Mouse (Mus musculus) CH12.LX (cell line): ENCODE results near the gene Bcl9l.

Experiments used
- BHLHE40 ChIP-seq: IDR thresholded peaks from 2 replicates; pipeline ENCODE4 v1.6.1; 2011; ENCODE audit warnings: mild to moderate bottlenecking, low read depth, low read length, improper control_type of control experiment
- CHD2 ChIP-seq: IDR thresholded peaks from 2 replicates; pipeline ENCODE4 v1.6.1; 2011; ENCODE audit warnings: low read length, improper control_type of control experiment
- CTCF ChIP-seq, 2 experiments: IDR thresholded peaks in 1 of 2; conservative IDR thresholded peaks in 1 of 2; 2 replicates each; pipeline ENCODE4 v1.5.1; 2011 to 2012; ENCODE audit warnings: low read depth in 2 of 2, low read length in 2 of 2, improper control_type of control experiment in 1 of 2, inconsistent platforms in 1 of 2, mild to moderate bottlenecking in 1 of 2, moderate library complexity in 1 of 2
- EP300 ChIP-seq: IDR thresholded peaks from 2 replicates; pipeline ENCODE4 v1.6.1; 2011; ENCODE audit warnings: low read length, improper control_type of control experiment
- GABPA ChIP-seq: IDR thresholded peaks from 2 replicates; pipeline ENCODE4 v1.6.1; 2012; ENCODE audit warnings: low read depth, low read length, improper control_type of control experiment, inconsistent platforms; ENCODE audit not compliant: insufficient replicate concordance
- JUN ChIP-seq: IDR thresholded peaks from 2 replicates; pipeline ENCODE4 v1.6.1; 2011; ENCODE audit warnings: low read depth, mild to moderate bottlenecking, low read length, improper control_type of control experiment, moderate library complexity; ENCODE audit not compliant: insufficient read depth
- MAX ChIP-seq: IDR thresholded peaks from 2 replicates; pipeline ENCODE4 v1.6.1; 2011; ENCODE audit warnings: low read length, improper control_type of control experiment
- MXI1 ChIP-seq: IDR thresholded peaks from 2 replicates; pipeline ENCODE4 v1.6.1; 2011; ENCODE audit warnings: mild to moderate bottlenecking, low read depth, low read length, improper control_type of control experiment
- NRF1 ChIP-seq: IDR thresholded peaks from 2 replicates; pipeline ENCODE4 v1.6.1; 2014; ENCODE audit warnings: low read depth, mild to moderate bottlenecking, inconsistent platforms, low read length, improper control_type of control experiment, moderate library complexity
- POLR2A ChIP-seq: IDR thresholded peaks from 2 replicates; pipeline ENCODE4 v1.6.1; 2011; ENCODE audit warnings: low read depth, mild to moderate bottlenecking, improper control_type of control experiment, low read length
- SMC3 ChIP-seq: IDR thresholded peaks from 2 replicates; pipeline ENCODE4 v1.6.1; 2011; ENCODE audit warnings: low read depth, low read length, improper control_type of control experiment
- TBP ChIP-seq: conservative IDR thresholded peaks from 2 replicates; pipeline ENCODE4 v1.6.1; 2011; ENCODE audit warnings: low read depth, low read length, improper control_type of control experiment

DNA sequence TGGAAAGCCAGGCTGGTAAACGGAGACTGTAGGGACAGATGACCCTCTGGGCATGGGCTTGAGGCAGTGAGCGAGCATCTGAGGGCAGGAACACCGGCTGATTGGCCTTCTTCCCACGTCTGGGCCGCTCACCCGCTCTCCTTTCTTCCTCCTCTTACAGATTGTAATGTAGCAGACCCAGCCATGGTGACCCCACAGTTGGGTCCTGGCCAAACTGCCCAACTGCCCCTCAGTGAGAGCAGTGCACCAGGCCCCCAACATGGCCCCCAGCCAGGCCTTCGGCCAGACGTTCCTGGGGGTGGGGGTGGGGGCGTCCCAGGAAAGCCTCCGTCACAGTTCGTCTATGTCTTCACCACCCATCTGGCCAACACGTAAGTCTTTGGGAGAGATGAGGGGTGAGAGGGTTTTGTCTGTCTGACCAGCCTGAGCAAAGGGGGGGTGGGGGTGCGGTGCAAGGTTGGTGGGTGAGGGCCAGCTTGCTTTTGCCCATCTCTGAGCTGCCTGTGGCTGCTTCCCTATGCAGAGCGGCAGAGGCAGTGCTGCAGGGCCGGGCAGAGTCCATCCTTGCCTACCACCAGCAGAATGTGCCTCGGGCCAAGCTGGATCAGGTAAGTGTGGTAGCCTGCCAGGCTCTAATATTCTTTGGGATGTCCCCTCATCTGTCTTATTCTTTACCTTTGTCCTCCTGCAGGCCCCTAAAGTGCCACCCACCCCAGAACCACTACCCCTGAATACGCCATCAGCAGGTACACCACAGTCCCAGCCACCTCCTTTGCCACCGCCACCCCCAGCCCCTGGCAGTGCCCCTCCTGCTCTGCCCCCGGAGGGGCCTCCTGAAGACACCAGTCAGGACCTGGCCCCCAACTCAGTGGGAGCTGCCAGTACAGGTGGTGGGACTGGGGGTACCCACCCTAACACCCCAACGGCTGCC lies 22.5 kb downstream of the Bcl9l start:
- TF ChIP-seq NRF1: no peak
- TF ChIP-seq JUN: no peak
- no peak for TF ChIP-seq MXI1
- no peak for TF ChIP-seq EP300
- no peak for TF ChIP-seq POLR2A
- TF ChIP-seq CHD2: no peak
- TF ChIP-seq MAX: no peak
- no peak for TF ChIP-seq TBP
- TF ChIP-seq GABPA: no peak
- no peak for TF ChIP-seq SMC3
- no peak for TF ChIP-seq BHLHE40
- no peak for TF ChIP-seq CTCF (conservative IDR thresholded peaks at IDR 0.05 in 1 of 2, IDR thresholded peaks at IDR 0.05 in 1 of 2; ENCODE audit: low read depth in 2 of 2, low read length in 2 of 2)
